Mouse (Mus musculus): ENCODE results near the gene Emp3.
"Not testable (repeated sequence)": the region's sequence is repeated elsewhere in the genome, so short reads cannot be mapped to it uniquely, and the experiment has no call there.

Gene Emp3

GRCm38 (mm10) chr7:45906622-45907021 lies 14.6 kb downstream of the Emp3 start:
- no peaks in the 10 kb centered on the region for H3K9me3 ChIP-seq (ENCODE audit: low read length)
- TF ChIP-seq CTCF (conservative IDR thresholded peaks at IDR 0.05; ENCODE audit: low read length) = no peak
- TF ChIP-seq NANOG (IDR thresholded peaks at IDR 0.05; ENCODE audit: borderline replicate concordance, low read length) = no peak
- no peak for TF ChIP-seq POU5F1 (IDR thresholded peaks at IDR 0.05; ENCODE audit: borderline replicate concordance, low read length)
- no peaks in the 10 kb centered on the region for H3K27me3 ChIP-seq (ENCODE audit: insufficient read depth, low read length)
- H3K4me1 ChIP-seq (replicated peaks; ENCODE audit: low read depth, low read length) = peaks cover 23% of the 10 kb centered on the region
- no peak overlapping the region for H3K4me3 ChIP-seq (replicated peaks; ENCODE audit: low read length)
- H3K36me3 ChIP-seq (ENCODE audit: insufficient read depth, low read length) = peaks cover 54% of the 10 kb centered on the region

GRCm38 (mm10) chr7:45902481-45903002 lies 18.7 kb downstream of the Emp3 start:
- TF ChIP-seq CTCF (conservative IDR thresholded peaks at IDR 0.05; ENCODE audit: low read length) (no peak), NANOG (IDR thresholded peaks at IDR 0.05; ENCODE audit: borderline replicate concordance, low read length) (no peak), POU5F1 (IDR thresholded peaks at IDR 0.05; ENCODE audit: borderline replicate concordance, low read length) (no peak)
- peaks cover 20% of the 10 kb centered on the region for H3K36me3 ChIP-seq (ENCODE audit: insufficient read depth, low read length)
- no peaks in the 10 kb centered on the region for H3K27me3 ChIP-seq (ENCODE audit: insufficient read depth, low read length)
- H3K4me1 ChIP-seq (replicated peaks; ENCODE audit: low read depth, low read length) = peaks cover 44% of the 10 kb centered on the region
- no peak overlapping the region for H3K4me3 ChIP-seq (replicated peaks; ENCODE audit: low read length)
- no peaks in the 10 kb centered on the region for H3K9me3 ChIP-seq (ENCODE audit: low read length)

GRCm38 (mm10) chr7:45901562-45901961 lies 19.6 kb downstream of the Emp3 start:
- no peak for TF ChIP-seq NANOG (IDR thresholded peaks at IDR 0.05; ENCODE audit: borderline replicate concordance, low read length)
- TF ChIP-seq POU5F1 (IDR thresholded peaks at IDR 0.05; ENCODE audit: borderline replicate concordance, low read length) = no peak
- no peak for TF ChIP-seq CTCF (conservative IDR thresholded peaks at IDR 0.05; ENCODE audit: low read length)
- Histone ChIP-seq H3K4me1 (replicated peaks; ENCODE audit: low read depth, low read length) (peaks cover 44% of the 10 kb centered on the region), H3K27me3 (ENCODE audit: insufficient read depth, low read length) (no peaks in the 10 kb centered on the region), H3K4me3 (replicated peaks; ENCODE audit: low read length) (no peak overlapping the region), H3K36me3 (ENCODE audit: insufficient read depth, low read length) (peaks cover 13% of the 10 kb centered on the region), H3K9me3 (ENCODE audit: low read length) (no peaks in the 10 kb centered on the region)

- H3K4me1 ChIP-seq (replicated peaks; ENCODE audit: low read depth, low read length) = peaks cover 42% of the 10 kb centered on the region
- TF ChIP-seq CTCF (conservative IDR thresholded peaks at IDR 0.05; ENCODE audit: low read length) = peak; percentile 35
- peak overlapping the region; percentile 84 for H3K4me3 ChIP-seq (replicated peaks; ENCODE audit: low read length)
- H3K36me3 ChIP-seq (ENCODE audit: insufficient read depth, low read length); H3K9me3 ChIP-seq (ENCODE audit: low read length): not testable (repeated sequence)
- H3K27me3 ChIP-seq (ENCODE audit: insufficient read depth, low read length) = peaks cover 20% of the 10 kb centered on the region
Observed at GRCm38 (mm10) chr7:45898125-45898524, 23.1 kb downstream of the Emp3 start.

GRCm38 (mm10) chr7:45897258-45897757 lies 23.9 kb downstream of the Emp3 start:
- peak overlapping the region; percentile 84 for H3K4me3 ChIP-seq (replicated peaks; ENCODE audit: low read length)
- H3K4me1 ChIP-seq (replicated peaks; ENCODE audit: low read depth, low read length) = peaks cover 39% of the 10 kb centered on the region
- peaks cover 5% of the 10 kb centered on the region for H3K36me3 ChIP-seq (ENCODE audit: insufficient read depth, low read length)
- no peaks in the 10 kb centered on the region for H3K9me3 ChIP-seq (ENCODE audit: low read length)
- peaks cover 23% of the 10 kb centered on the region for H3K27me3 ChIP-seq (ENCODE audit: insufficient read depth, low read length)
- TF ChIP-seq POU5F1 (IDR thresholded peaks at IDR 0.05; ENCODE audit: borderline replicate concordance, low read length) (0 out of 2 replicates have a peak, but pooled peaks have one; percentile 24), NANOG (IDR thresholded peaks at IDR 0.05; ENCODE audit: borderline replicate concordance, low read length) (no peak)

GRCm38 (mm10) chr7:45896517-45897257 lies 24.5 kb downstream of the Emp3 start, which contains the start of the genes Syngr4 and Tmem143:
TSS of gene Syngr4 (minus strand) at chr7:45896714.
TSS of gene Tmem143 (plus strand) at chr7:45896941.
- Histone ChIP-seq H3K4me3 (replicated peaks; ENCODE audit: low read length) (peak within 1 kb of the TSS; percentile 84), H3K36me3 (ENCODE audit: insufficient read depth, low read length) (peaks cover 5% of the 10 kb centered on the region), H3K27me3 (ENCODE audit: insufficient read depth, low read length) (peaks cover 23% of the 10 kb centered on the region), H3K9me3 (ENCODE audit: low read length) (no peaks in the 10 kb centered on the region), H3K4me1 (replicated peaks; ENCODE audit: low read depth, low read length) (peaks cover 35% of the 10 kb centered on the region)
- TF ChIP-seq POU5F1 (IDR thresholded peaks at IDR 0.05; ENCODE audit: borderline replicate concordance, low read length) (no peak), CTCF (conservative IDR thresholded peaks at IDR 0.05; ENCODE audit: low read length) (no peak), NANOG (IDR thresholded peaks at IDR 0.05; ENCODE audit: borderline replicate concordance, low read length) (no peak)

- TF ChIP-seq POU5F1 (IDR thresholded peaks at IDR 0.05; ENCODE audit: borderline replicate concordance, low read length) = no peak
- no peak for TF ChIP-seq CTCF (conservative IDR thresholded peaks at IDR 0.05; ENCODE audit: low read length)
- no peak for TF ChIP-seq NANOG (IDR thresholded peaks at IDR 0.05; ENCODE audit: borderline replicate concordance, low read length)
- Histone ChIP-seq H3K4me3 (replicated peaks; ENCODE audit: low read length) (peak overlapping the region; percentile 84), H3K36me3 (ENCODE audit: insufficient read depth, low read length) (peaks cover 5% of the 10 kb centered on the region)
Observed at GRCm38 (mm10) chr7:45895931-45896516, 25.2 kb downstream of the Emp3 start.

GRCm38 (mm10) chr7:45892651-45893050 lies 28.6 kb downstream of the Emp3 start:
- Histone ChIP-seq H3K4me3 (replicated peaks; ENCODE audit: low read length) (no peak overlapping the region), H3K9me3 (ENCODE audit: low read length) (no peaks in the 10 kb centered on the region), H3K27me3 (ENCODE audit: insufficient read depth, low read length) (peaks cover 29% of the 10 kb centered on the region), H3K36me3 (ENCODE audit: insufficient read depth, low read length) (no peaks in the 10 kb centered on the region), H3K4me1 (replicated peaks; ENCODE audit: low read depth, low read length) (peaks cover 11% of the 10 kb centered on the region)
- TF ChIP-seq NANOG (IDR thresholded peaks at IDR 0.05; ENCODE audit: borderline replicate concordance, low read length) = no peak
- TF ChIP-seq POU5F1 (IDR thresholded peaks at IDR 0.05; ENCODE audit: borderline replicate concordance, low read length) = no peak
- TF ChIP-seq CTCF (conservative IDR thresholded peaks at IDR 0.05; ENCODE audit: low read length) = no peak

More at GRCm38 (mm10) chr7:45895931-45896516, 25.2 kb downstream of the Emp3 start:
- Histone ChIP-seq H3K9me3 (ENCODE audit: low read length) (no peaks in the 10 kb centered on the region), H3K4me1 (replicated peaks; ENCODE audit: low read depth, low read length) (peaks cover 28% of the 10 kb centered on the region), H3K27me3 (ENCODE audit: insufficient read depth, low read length) (peaks cover 23% of the 10 kb centered on the region)

Data from E14TG2a.4 (cell line).